Mouse (Mus musculus) NIH3T3 (cell line): ENCODE measurements at regions not wholly inside any gene's neighbourhood (a gene's known extent, or its start where the extent isn't known, plus 50 kb on each side); places are given as distances from the start of the nearest gene placed in this dataset.
A peak's percentile ranks its signal among the peaks of the same experiment; 100 is the strongest.

Source experiments
- DNase-seq: peaks from one replicate; pipeline ENCODE4 v3.0.0-alpha.2; 2012; ENCODE audit warnings: low read depth

- DNase-seq, result no peak
These were observed 199.1 kb downstream of the Nuf2 start for GRCm38 (mm10) chr1:169332165-169332564.

- no peak for DNase-seq
These were observed 218.0 kb downstream of the Nuf2 start for GRCm38 (mm10) chr1:169313241-169313640.

GRCm38 (mm10) chr1:169283440-169283839 lies 247.8 kb downstream of the Nuf2 start:
- no peak for DNase-seq

- DNase-seq, result no peak
These were observed 260.5 kb downstream of the Nuf2 start for GRCm38 (mm10) chr1:169270750-169271149.

DNA sequence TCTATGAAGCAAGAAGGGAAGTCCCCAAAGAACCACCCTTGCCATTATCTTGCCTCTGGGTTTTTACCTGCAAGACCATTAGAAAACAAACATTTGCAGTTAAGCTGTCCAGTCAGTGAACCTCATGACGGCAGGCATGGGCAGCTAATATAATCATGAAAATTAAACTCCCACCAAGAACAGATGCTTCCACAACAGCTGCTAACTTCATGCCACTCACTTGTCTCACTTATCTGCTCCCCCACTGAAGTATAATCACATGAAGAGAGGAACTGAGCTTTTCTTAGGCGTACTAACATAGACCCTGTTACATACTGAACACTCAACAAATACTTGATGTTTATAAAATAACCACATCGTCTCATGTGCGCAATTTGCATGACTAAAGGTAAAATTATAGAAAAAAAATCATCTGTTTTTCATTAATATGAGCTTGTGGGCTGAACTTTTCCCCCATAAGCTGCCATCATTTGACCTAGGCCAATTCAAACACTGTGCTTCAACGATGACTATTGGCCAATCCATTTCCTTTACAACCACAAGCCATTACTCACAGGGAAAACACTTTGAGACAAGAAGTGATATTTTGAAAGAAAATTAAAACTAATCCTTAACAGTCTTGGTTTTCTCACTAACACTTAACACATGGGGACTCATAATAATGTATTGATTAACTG lies 267.1 kb downstream of the Nuf2 start:
- peak; percentile 65 for DNase-seq

GRCm38 (mm10) chr1:169254250-169254937 lies 276.9 kb downstream of the Nuf2 start:
- peak; percentile 19 for DNase-seq

- no peak for DNase-seq
These were observed 279.1 kb downstream of the Nuf2 start for GRCm38 (mm10) chr1:169252189-169252588.

DNA sequence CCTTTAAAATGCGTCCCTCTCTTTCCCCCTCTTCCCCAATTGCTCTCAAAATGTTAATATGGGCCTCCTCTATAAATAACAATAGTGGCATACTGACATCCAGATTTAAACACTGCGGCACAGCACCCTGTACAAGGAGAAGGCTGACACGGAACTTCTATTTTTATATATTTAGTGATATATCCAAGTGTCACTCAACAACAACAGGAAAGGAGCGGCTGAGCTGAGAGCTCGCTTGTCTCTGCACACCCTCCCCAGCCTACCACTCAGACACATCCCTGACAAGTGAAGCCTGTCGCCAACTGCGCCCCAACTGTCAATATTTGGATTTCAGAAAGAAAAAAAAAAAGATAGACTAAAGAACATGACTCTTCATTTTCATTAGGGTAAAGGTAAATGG lies 282.2 kb downstream of the Nuf2 start:
- no peak for DNase-seq

DNA sequence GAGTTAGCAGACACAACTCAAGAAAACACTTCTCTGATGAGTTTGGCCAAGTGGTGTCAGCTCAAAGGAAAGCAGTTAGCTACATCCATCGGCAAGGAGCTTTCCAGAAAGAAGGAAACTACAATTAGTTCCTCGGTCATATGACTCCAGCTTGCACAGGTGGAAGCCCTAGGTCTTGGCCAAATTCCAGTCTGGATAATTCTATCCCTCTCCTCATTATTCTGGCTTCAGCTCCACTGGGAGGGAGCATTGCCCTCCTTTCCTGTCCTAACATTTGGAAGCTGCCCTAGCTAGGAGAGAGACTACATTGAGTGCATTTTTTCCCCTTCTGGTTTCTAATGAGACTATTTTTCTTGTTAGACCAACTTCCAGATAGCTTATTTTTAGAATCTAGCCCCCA lies 290.9 kb downstream of the Nuf2 start:
- no peak for DNase-seq

- no peak for DNase-seq
These were observed 292.6 kb downstream of the Nuf2 start for GRCm38 (mm10) chr1:169238671-169239090.

- DNase-seq, result no peak
These were observed 296.0 kb downstream of the Nuf2 start for GRCm38 (mm10) chr1:169235276-169235681.

GRCm38 (mm10) chr1:169233368-169233767 lies 297.9 kb downstream of the Nuf2 start:
- DNase-seq, result no peak

DNA sequence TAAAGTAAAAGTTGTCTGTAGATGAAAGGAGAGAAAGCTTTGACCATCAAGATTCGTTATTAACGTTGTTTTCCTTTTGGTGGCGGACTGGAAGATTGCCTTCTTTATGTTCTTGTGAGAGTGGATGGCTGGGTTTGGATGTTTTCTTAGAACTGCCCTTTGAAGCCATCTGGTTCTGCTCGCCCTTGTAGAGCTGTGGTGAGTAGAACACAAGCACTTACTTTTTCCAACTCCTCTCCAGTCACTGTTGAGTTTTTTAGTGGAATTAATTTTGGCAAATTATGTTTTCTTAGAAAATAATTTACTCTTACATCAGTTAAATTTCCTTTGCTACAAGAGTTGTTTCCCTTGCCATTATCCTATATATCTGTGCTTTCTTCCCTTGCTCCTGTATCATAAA lies 301.2 kb downstream of the Nuf2 start:
- no peak for DNase-seq

GRCm38 (mm10) chr1:169224431-169224830 lies 306.8 kb downstream of the Nuf2 start:
- no peak for DNase-seq

GRCm38 (mm10) chr1:169187658-169188057 lies 343.6 kb downstream of the Nuf2 start:
- DNase-seq, result no peak

DNA sequence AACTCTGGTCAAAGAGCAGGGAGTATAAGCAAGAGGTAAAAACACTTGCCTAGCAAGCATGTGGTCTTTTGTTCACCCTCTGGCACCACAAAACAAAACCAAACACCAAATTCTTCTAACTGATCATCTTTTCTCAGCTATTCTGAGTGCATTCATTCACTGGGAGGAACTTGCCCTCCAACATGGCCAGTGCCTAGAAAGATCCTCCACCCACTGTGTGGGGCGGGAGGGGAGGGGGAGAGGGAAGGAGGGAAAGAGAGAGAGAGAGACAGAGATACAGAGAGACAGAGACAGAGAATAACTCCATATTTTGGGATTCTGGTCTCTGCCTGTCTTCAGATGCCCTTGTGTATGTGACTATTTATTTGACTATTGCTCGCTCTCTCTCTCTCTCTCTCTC lies 360.9 kb downstream of the Nuf2 start:
- DNase-seq, result no peak

GRCm38 (mm10) chr1:169168033-169168432 lies 363.2 kb downstream of the Nuf2 start:
- no peak for DNase-seq

- DNase-seq, result peak; percentile 54
These were observed 365.0 kb downstream of the Nuf2 start for GRCm38 (mm10) chr1:169166041-169166850.

- DNase-seq, result no peak
These were observed 370.4 kb downstream of the Nuf2 start for GRCm38 (mm10) chr1:169160858-169161257.

GRCm38 (mm10) chr1:169160220-169160619 lies 371.0 kb downstream of the Nuf2 start:
- DNase-seq, result no peak

DNA sequence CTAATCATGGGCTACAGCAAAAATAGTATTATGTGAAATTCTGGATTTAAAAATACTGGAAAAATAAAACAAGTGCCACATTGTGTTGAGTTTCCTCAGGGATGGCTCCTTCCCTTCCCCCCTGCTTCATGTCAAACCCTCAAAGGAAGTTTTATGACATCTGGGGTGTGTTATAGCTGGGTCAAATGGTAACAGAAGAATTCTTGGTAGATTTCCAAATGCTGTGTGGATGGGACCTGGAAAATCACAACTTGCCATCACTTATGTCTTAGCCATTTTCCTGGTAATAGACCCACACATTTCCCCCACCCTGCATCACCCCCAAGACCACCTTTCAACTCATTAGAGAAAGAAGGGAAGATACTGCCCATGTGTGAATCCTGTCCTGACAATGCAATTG lies 371.5 kb downstream of the Nuf2 start:
- DNase-seq, result no peak

DNA sequence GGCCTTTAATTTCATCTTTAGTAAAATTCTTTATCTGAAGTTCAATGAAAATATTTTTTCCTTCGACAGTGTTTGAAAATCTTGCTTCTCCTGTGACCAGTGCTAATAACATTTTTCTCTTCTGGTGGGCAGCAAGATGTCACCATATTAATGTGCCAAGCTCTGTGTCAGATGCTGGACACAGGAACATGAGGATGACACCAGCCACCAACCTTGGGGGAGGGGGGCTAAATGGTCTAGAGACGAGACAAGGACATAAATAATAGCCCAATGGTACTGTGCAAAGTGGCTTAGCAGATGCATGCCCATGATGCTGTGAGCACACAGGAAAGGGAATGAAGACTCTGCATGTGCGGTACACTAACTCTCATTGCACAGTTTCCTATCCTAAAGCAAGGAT lies 373.8 kb downstream of the Nuf2 start:
- DNase-seq, result no peak

DNA sequence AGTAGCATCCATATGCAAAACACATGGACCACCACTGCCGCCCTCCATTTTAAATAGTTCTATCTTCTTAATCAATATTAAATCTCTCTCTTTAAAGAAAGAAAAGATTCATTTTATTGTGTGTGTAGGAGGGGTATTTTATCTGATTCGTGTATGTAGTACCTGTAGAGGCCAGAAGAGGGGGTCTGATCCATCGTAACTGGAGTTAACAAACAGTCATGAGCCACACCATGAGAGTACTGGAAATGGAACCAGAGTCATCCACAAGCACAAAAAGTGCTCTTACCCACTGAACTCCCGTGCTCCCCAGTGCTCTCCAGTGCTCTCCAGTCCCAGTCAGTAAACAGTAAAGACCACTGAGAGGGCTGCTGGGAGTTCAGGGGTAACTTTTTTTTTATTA lies 374.4 kb downstream of the Nuf2 start:
- no peak for DNase-seq
